Mouse (Mus musculus) ES-Bruce4 (cell line): Measurements from ENCODE around the gene Rab15.

Experiments used
- CTCF ChIP-seq: IDR thresholded peaks from one replicate; pipeline ENCODE4 v1.8.1; 2011; ENCODE audit warnings: low read depth, low read length
- EP300 ChIP-seq: IDR thresholded peaks from 2 replicates; pipeline ENCODE4 v1.6.1; 2011; ENCODE audit warnings: low read depth, low read length; ENCODE audit not compliant: insufficient read depth
- POLR2A ChIP-seq: IDR thresholded peaks from one replicate; pipeline ENCODE4 v1.8.1; 2011; ENCODE audit warnings: low read length; ENCODE audit not compliant: insufficient read depth

GRCm38 (mm10) chr12:76765901-76766630 lies 56.6 kb downstream of the Rab15 start:
- no peak for TF ChIP-seq POLR2A
- no peak for TF ChIP-seq CTCF
- no peak for TF ChIP-seq EP300
